Mouse (Mus musculus) brain, embryonic 14.5 days (tissue): ENCODE measurements around the gene Pcx. TPM values are rescaled to one million over a fixed set of nuclear protein-coding genes. Genes with fewer than 3 reads are reported as not detected.

Experiments used
- DNase-seq: peaks from one replicate; pipeline ENCODE4 v3.0.0-alpha.2; 2011; ENCODE audit warnings: low read depth
- CTCF ChIP-seq: fragments of 200-500 bp; IDR thresholded peaks from 2 replicates; pipeline ENCODE4 v1.5.1; 2012; ENCODE audit warnings: inconsistent platforms, mild to moderate bottlenecking, moderate library complexity, borderline replicate concordance; ENCODE audit not compliant: insufficient read depth, insufficient read length; ENCODE audit errors: extremely low read depth
- POLR2A ChIP-seq: fragments of 200-500 bp; IDR thresholded peaks from 2 replicates; pipeline ENCODE4 v1.6.1; 2012; ENCODE audit warnings: mild to moderate bottlenecking, inconsistent platforms, borderline replicate concordance; ENCODE audit not compliant: poor library complexity, insufficient read depth, insufficient read length, severe bottlenecking; ENCODE audit errors: extremely low read depth
- polyA plus RNA-seq: library from polyadenylated mRNA; depleted of rRNA; stranded (reverse); fragments of >200 nt; gene quantifications from 2 replicates; pipeline ENCODE4 v1.2.3, GENCODE M21; 2012

Pcx gene
- polyA plus RNA-seq, 1 experiment: 19.4 TPM

DNA sequence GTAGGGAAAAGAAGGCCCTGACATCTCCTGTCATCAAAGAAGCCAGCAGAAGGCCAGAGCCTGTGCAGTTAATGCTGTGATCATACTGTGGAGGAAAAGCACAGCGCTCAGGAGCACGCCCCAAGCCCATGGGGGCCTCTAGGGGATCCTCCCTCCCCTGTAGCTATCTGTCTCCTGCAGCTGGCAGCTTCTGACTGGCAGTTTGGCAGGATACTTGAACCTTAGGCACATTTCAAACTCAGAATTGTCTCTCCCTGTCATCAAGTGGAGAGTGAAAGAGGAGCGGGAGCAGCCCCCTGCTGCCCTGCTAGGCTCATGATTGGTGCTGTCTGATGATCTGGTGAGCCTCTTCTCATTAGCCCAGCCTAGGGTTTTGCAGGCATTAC lies 48.3 kb downstream of the Pcx start:
- peak; percentile 35 for DNase-seq
- TF ChIP-seq POLR2A (no peak), CTCF (no peak)

DNA sequence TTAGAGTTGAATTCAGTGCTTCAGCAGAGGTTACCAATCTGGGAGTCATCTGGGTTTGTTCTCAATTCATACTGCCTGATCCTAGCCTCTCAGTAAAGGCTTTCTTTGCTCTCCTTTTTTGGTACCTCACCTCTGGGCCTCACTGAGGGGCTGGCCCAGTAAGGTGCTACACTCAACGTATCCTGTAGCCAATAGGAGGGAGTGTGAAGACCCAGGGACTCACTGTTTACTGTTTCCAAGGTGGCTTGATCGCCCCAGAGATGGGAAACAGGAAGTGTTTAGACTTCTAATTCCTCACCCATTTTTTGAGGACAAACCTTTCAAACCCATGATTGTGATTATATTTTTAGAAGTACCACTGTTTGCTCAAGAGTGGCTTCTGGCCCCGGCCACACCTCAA lies 48.7 kb downstream of the Pcx start:
- TF ChIP-seq POLR2A (no peak), CTCF (no peak)
- no peak for DNase-seq

DNA sequence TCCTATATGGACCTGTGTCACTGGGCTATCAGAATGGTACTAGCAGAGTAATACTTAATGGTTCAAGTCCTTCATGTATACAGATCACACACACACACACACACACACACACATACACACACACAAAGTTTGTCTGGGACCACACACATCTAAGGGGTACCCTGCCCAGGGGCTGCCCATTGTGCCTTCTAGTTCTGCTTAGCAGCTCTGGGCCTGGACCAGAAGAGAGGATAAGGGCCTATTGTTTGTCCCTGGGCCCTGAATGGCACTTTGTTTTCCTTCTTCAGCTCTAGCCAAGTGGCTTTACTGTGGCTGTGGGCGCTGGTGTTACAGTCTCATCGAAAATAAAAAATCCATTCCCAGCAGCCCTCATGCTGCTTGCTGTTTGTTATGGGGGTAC lies 49.3 kb downstream of the Pcx start:
- no peak for TF ChIP-seq CTCF
- peak; percentile 85 for DNase-seq

DNA sequence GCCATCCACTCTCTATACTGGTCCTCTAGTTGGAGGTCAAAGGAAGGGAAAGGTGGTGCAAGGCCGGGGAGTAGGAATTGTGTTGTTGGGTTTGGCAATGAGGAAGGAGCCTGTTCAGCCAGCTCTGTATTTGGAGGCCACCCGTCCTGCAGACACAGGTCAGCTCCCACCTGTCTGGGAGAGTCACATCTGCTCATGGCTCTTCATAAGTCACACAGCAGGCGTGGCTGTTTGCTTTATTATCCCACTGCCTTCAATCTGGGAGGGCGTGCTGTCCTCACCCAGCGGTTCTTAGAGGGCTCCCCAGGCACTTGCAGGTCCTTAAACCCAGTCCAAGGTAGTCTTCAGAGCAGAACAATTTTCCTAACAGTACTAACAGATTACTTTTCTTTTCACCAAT lies 49.9 kb downstream of the Pcx start:
- no peak for TF ChIP-seq POLR2A
- no peak for TF ChIP-seq CTCF
- DNase-seq: no peak

DNA sequence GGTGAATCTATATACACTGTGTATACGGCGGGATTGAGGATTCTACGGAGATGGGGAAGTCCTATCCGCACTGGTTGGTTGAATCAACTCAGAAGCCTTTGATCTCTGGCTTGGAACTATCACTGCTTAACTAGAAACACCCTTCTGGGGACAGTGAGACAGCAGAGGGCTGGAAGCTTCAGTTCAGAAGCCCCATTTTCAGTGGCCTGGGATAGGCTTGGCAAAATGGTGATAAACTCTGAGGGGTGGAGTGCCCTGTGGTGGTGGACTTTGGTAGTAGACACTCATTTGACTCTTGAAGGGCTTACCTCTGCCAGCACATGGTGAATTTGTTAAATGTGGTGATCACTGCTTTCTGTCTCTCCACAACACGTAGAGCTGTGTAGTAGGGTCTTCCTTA lies 55.4 kb downstream of the Pcx start:
- TF ChIP-seq POLR2A (no peak), CTCF (no peak)
- no peak for DNase-seq

DNA sequence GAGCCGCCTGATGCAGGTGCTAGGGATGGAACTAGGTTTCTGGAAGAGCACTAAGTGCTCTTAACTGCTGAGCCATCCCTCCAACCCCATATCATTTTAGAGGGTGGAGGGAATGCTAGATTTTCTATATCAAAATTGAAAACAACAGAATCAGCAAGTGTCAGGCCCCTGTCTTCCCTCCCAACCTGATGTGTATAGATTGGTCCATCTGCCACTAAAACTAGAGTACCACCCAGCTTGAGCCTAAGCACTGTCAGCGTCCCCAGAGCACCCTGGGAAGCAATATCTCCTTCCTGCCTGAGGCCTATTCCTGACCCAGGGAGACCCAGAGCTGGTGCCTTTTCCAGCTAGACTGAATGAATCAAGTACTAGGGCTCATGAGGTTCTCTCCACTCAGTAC lies 56.6 kb downstream of the Pcx start:
- TF ChIP-seq CTCF: no peak
- no peak for TF ChIP-seq POLR2A
- DNase-seq: no peak

- DNase-seq: no peak
- TF ChIP-seq POLR2A (no peak), CTCF (no peak)
These were observed 57.4 kb downstream of the Pcx start for GRCm38 (mm10) chr19:4567665-4568064.

DNA sequence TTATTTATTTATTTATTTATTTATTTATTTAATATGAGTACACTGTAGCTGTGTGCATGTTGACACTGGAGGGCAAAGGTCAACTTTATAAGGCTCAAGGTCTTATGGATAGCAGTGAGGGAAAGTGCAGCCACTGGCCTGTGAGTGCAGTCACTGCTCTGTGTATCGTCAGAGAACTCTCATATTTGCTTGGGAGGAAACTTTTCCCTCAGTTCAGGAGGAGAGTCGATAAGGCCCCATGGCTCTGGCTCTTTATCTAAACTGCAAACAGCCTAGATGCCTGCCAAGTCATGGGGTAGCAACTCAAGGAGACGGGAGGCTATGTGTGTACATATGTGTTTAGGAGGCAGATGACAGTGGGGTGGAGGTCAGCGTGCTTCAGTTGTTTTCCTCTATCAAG lies 58.6 kb downstream of the Pcx start:
- TF ChIP-seq POLR2A (no peak), CTCF (no peak)
- DNase-seq: no peak

- TF ChIP-seq POLR2A (no peak), CTCF (no peak)
- DNase-seq: peak; percentile 44
These were observed 59.3 kb downstream of the Pcx start for GRCm38 (mm10) chr19:4569356-4570236.

DNA sequence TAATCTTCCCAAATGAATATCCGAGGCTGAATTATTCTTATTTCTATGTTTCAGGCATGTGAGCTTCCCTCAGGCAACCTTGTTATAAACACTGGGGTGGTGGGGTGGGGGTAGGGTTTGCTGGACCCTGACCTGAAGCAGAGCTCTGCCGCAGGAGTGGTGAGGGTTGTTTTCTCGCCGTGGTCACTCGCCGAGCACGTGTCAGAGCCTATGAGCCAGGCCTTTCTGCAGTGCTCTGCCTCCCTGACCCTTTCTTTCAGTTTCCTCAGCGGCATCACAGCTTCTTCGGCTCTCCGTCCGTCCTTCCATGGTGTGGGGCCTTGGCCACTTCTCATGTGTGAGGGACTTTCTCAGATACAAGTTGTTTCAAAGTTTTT lies 60.0 kb downstream of the Pcx start:
- DNase-seq: no peak
- TF ChIP-seq POLR2A: no peak
- TF ChIP-seq CTCF: no peak

DNA sequence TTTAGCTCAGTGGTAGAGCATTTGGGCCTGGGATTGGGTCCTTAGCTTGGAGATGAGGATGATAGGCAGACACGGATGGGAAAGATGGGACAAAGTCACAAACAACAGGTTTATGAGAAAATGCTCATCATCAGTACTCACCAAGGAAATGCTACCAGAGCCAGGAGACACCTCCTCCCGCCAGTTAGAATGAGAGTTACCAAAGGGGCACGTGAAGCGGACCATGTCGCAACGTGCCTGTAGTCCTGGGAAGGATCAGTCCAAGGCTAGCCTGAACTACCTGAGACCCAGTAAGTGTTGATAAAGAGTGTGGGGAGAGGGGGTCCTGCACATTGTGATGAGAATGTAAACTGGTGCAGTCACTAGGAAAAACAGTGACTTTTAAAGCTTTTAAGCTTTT lies 60.5 kb downstream of the Pcx start:
- TF ChIP-seq CTCF: no peak
- DNase-seq: no peak

DNA sequence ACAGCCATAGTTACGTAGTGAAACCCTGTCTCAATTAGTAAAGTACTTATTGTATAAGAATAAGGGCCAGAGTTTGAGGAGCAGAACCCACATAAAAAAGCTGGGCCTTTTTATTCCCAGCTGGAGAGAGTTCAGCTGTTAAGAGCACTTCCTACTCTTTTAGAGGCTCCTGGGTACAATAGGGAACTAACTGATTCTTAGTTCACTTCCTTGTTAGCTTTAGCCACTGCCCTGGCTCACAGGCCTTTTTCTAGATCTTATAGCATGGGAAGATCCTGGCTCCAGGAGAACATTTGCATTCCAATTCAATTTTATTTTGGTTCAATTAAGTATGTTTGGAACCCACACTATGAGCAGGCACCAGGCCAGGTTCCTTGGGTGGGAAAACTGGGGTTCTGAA lies 61.4 kb downstream of the Pcx start:
- no peak for TF ChIP-seq CTCF
- peak; percentile 65 for DNase-seq

DNA sequence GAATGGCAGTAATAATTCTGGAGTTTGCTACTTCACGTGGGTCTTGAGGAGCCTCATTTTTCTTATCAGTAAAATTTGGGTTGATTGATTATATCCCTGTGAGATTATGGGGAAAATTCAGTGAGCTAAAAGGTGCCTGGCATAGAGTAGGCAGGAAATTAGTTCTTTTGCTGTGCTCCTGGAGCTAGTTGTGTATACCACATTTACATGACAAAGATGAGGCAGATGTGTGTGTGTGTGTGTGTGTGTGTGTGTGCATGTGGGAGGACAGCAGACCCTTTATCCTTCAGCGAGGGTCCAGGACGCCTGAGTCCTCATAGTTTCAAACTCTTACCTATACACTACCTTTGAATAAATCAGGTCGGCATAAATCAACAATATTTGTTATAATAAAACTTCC lies 61.8 kb downstream of the Pcx start:
- DNase-seq: peak; percentile 70
- TF ChIP-seq CTCF (no peak), POLR2A (no peak)

DNA sequence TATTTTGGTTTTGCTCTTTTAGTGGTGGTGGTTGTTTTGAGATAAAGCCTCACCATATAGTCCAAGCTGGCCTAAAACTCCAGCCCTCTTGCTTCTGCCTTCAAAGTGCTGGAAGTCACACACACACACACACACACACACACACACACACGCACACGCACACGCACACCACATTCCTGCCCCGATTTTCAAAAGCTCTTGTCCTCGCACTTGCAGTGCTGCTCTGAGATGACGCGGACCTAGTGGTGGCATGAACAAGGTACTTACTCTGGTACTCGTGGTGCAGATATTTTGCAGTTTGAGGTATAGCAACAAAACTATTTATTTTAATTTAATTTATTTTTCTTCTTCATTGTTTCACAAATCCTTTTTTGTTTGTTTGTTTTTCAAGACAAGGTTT lies 62.2 kb downstream of the Pcx start:
- TF ChIP-seq CTCF: no peak
- TF ChIP-seq POLR2A: no peak
- DNase-seq: peak; percentile 22
